Mouse (Mus musculus) 3T3-L1 (cell line): ENCODE data around the gene Acox1.

Experiments used
- DNase-seq: peaks from one replicate; pipeline ENCODE4 v3.0.0-alpha.2; 2015; ENCODE audit warnings: low read depth, low spot score

The Acox1 gene

GRCm38 (mm10) chr11:116198639-116199531 is at the start of gene Acox1, which contains the start of gene Ten1:
Acox1 (minus strand) TSS chr11:116199045.
Ten1 (plus strand) TSS chr11:116198855.
- peak; percentile 97 for DNase-seq

DNA sequence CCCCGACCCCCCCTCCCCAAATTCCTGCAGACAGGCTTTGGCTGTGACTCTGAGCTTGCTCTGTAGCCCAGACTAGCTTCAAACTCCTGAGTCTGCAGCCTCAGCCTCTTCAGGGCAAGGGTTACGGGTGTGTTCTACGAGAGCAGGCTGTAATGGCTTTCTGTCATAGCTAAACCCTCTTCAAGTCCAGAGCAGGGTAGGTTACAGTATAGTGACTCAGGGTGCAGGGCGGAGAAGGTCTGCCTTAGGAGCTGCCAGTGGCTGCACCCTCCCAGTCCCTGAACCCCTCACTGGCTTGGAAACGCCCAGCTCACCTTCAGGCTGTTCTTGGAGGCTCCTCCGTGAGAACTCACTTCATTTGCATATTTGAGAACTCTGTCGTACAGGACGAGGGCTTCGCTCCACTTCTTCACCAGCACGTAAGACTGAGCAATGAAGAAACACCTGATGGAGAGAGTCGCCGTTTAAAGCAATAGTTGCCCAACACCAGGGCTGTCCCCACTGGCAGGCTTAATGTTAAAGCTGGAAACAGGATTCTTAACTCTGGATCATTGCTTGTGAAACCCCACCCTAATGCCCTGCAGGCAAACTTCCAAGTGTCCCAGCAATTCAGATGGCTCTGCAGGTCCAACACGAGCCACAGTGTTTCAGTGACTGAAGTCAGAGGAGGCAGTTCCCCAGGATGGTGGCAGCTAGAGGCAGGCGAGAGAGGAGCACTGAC is 48.8 kb upstream of the Acox1 start:
- no peak for DNase-seq

GRCm38 (mm10) chr11:116245616-116246015 is 46.8 kb upstream of the Acox1 start:
- DNase-seq, result no peak

DNA sequence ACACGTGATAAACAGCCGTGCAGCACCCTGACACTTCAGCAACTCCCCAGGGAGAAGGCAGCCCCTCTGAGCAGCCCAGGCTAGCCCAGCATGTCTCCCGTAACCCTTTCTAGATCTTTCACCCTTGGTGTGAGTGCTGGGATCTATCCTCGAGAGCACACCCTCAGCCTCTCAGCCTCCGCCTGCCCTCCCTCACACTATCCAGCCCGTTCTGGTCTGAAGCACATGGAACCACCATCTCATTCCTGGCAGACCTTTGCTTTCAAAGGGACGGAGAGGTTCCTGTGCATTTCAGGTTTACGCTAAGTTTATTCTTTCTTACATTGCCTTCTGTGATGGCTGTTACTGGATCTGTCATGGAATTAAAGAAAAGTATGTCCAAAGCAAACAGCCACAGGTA is 45.7 kb upstream of the Acox1 start:
- DNase-seq, result no peak

GRCm38 (mm10) chr11:116241744-116242235 is 42.9 kb upstream of the Acox1 start:
- DNase-seq, result no peak

- DNase-seq, result peak; percentile 45
Measured at GRCm38 (mm10) chr11:116239797-116240196, 41.0 kb upstream of the Acox1 start.

DNA sequence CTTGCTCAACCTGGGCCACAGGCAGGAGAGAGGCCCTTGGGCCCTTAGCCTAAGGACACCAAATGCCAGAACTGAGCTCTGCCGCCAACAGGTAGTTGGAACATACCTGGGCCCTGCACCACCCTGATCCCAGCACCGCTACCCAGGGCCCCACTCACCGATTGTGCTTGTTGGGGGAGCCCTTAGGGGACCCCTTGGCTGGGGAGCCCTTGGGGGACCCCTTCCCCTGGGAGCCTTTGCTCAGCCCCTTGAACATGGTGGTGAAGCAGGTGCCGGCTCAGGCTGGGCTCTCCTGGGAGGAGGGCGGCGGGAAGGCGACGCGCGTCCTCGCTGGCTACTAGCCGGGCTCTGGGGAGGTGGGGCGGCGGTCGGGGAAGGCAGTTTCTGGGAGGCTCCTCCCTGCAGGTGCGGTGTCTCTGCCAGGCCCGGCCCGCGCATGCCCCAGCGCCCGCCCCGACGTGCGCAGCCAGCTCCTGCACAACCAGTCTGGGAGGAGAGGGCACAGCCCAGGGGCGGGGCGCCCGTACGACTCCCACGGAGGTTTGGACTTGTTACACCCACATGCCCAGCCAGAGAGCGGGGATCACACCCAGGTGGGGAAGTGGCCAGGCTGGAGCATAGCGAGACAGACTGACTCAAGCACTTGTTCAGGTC is 39.0 kb upstream of the Acox1 start, which contains the start of gene Evpl:
Evpl (minus strand) TSS at position 336 of the 654 bp plus-strand sequence.
- no peak for DNase-seq

DNA sequence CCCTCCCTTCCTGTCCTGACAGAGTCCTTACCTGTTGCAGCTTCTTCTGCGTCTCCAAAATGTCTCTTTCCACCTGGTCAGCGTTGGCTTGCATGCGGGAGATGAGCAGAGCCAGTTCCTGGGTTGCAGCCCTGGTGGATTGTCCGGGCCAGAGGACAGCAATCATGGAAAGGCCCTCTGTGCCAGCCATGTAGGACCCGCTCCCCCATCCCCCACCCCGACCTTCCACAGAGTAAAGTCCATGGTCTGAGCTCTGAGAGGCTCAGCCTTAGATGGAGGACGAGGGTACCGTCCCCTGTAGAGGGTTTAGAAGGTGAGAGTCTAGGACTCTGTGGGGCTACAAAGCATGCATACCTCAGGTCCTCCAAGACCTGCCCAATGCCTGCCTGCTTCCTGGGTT is 36.1 kb upstream of the Acox1 start:
- no peak for DNase-seq

DNA sequence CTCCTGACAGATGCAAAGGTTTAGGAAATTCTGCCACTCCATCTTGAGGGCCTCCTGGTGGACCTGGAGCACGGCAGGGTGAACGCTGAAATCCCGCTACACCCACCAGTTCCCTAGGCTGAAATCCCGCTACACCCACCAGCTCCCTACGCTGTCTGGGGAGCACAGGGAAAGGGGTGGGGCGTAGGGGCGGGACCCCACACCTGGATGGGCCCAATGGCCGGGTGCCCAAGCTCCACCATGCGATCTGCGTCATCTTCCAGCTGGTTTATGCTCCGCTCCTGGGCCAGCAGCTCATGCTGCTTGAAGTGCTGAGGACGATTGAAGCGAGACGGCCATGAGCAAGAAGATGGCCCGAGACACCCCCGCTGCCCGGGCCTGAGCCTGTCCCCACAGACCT is 33.6 kb upstream of the Acox1 start:
- DNase-seq, result no peak

DNA sequence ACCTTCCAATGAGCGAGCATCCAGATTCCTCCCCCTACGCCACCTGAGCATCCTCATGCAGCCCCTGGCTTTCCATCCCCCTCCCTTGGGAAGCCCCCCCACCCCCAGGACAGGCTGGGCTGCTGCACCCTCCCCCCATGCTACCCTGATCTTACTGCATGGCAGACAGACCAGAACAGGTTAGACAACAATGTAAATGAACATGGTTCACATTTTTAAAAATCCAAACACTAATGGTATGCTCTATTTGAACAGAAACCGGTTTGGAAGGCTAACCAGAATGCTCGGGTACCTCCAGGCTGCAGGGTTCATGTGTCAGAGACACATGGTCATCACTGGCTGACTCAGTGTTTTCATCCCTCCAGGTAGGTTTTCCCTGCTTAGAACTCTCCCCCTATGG is 29.9 kb upstream of the Acox1 start:
- no peak for DNase-seq

DNA sequence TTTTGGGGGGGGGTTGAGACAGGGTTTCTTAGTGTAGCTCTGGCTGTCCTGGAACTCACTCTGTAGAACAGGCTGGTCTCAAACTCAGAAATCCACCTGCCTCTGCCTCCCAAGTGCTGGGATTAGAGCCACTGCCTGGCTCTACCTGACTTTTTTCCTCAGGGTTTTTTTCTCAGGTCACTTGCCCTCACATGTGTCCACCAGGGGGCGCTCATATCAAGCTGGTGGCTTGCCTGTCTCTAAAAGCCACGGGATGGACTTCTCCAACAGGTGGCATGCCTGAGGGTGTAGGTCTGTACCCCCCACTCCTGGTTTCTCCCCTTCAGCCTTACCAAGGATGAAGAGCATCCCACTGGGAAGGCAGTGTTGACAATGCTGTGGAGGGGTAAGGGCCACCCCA is 27.6 kb upstream of the Acox1 start:
- DNase-seq, result peak; percentile 88

DNA sequence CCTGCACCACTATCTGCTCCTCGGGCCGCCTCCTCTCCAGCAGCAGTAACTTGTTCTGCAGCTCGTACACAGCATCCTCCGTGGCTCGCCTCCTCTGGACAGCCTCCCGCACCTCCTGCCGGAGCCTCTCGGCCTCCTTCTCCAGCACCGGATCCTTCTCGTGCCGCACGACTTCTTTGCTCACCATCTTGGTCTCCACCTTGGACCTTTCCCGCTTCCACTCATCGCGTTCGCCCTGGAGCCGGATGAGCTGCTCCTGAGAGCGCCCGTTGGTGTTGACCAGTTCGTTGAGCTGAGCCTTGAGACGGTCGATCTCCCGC is 23.9 kb upstream of the Acox1 start:
- DNase-seq, result no peak

GRCm38 (mm10) chr11:116221931-116222739 is 23.3 kb upstream of the Acox1 start:
- DNase-seq, result no peak

DNA sequence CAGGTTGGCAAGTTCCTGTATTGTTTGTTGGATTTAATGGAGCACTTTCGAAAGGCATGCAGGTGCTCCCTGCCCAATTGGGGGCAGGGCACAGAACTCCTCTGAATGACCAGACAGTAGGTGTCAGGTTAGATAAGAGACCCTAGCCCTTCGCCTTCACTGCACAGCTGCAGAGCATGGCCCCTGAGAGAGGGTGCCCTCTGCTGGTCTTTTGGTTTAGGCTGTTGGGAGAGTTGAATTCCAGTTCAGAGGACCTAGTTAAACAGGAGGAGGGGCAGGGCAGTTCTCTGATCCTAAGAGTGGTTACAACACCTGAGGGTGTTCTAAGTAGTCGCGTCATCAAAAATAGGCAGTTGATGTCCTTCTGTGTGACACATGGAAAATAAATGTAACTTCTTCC is 21.0 kb upstream of the Acox1 start:
- peak; percentile 78 for DNase-seq

DNA sequence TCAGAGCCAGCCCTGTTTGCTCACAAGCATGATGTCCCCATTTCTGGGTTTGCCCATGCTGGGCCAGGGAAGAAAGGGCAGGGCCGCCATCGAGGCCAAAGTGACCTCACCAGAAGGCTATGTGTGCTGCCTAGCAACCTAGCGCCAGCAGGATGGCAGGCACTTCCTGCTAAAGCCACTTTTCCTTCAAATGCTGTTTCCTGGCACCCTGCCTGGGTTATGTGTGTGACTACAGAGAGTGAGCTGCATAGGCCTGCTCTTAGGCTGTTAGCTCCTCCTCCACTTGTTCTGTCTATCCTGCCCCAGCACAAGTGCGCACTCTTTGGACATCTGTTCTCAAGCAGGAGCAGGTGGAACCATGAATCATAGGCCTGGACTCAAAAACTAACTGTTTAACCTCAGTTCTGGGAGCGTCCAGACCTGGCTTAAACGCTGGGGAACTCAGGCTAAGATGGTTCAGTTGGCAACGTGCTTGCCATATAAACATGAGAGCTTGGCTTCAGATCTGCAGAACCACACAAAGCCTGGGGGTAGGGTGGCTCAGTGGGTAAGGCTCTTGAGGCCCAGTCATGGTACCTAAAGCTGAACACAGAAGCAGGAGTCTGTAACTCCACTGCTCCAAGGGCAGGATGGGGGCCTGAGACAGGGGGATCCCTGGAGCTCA is 20.0 kb upstream of the Acox1 start:
- DNase-seq, result peak; percentile 100

GRCm38 (mm10) chr11:116218263-116218662 is 19.4 kb upstream of the Acox1 start:
- peak; percentile 55 for DNase-seq

GRCm38 (mm10) chr11:116216549-116216948 is 17.7 kb upstream of the Acox1 start:
- DNase-seq, result no peak

DNA sequence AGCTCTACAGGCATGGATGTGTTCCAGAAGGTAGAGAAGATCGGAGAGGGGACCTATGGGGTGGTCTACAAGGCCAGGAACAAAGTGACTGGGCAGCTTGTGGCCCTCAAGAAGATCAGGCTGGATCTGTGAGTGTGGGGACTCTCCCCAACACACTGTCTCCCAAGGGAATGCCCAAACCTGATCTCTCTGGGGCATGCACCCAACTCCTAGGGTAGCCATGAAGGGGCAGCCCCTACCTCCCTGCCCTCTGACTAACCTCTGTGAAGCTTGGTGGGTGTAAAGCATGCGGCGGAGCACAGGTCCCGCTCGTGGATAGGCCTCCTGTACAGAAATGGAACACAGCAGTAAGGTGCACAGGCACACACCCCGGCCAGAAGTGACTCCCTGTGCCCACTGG is 17.1 kb upstream of the Acox1 start:
- no peak for DNase-seq

GRCm38 (mm10) chr11:116215181-116215580 is 16.3 kb upstream of the Acox1 start:
- DNase-seq, result no peak

DNA sequence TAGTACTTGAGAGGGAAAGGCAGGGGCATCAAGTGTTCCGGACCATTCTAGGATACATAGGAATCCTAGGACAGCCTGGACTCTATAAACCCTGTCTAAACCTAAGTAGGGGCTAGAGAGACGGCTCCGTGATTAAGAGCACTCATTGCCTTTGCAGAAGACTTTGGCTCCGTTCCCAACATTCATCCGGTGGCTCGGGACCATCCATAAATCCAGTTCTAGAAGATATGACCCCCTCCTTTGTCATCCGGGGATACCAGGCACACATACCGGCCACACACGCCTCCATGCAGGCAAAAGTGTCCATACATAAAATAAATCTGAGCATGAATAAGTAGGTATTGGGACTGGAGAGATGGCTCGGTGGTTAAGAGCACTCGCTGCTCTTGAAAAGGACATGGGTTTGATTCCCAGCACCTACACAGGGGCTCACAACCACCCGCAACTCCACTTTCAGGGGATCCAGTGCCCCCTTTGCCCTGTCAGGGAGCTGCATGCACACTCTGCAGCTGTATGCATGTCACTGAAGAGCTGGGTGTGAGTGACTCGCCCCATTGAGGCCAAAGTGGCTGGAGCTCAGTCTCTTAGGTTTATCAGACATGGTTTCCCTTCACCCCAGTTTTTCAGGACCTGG is 15.1 kb upstream of the Acox1 start:
- no peak for DNase-seq
